Mouse (Mus musculus): ENCODE data around the gene Rnf11.

- no peak for TF ChIP-seq POLR2A (IDR thresholded peaks at IDR 0.05; ENCODE audit: extremely low read depth, insufficient read depth, low read length)
- TF ChIP-seq CTCF (IDR thresholded peaks at IDR 0.05; ENCODE audit: low read depth, low read length), result no peak
Observed at GRCm38 (mm10) chr4:109406486-109407175, 77.9 kb downstream of the Rnf11 start, which contains the start of gene Ttc39a.

Measured in liver, adult 2 months (tissue).